Mouse (Mus musculus): ENCODE results near the gene Ppp4c. TPM values are rescaled to one million over a fixed set of nuclear protein-coding genes. Genes with fewer than 3 reads are reported as not detected.

The Ppp4c gene
- polyA plus RNA-seq, 1 experiment = 115 TPM

- Histone ChIP-seq H3K9me3 (no peaks in the 10 kb centered on the region), H3K36me3 (replicated peaks; ENCODE audit: low read length) (no peaks in the 10 kb centered on the region), H3K27me3 (replicated peaks) (peaks cover 4% of the 10 kb centered on the region), H3K4me3 (replicated peaks) (peak overlapping the region; percentile 82), H3K4me1 (peaks cover 24% of the 10 kb centered on the region)
- TF ChIP-seq FLI1 (IDR thresholded peaks at IDR 0.05; ENCODE audit: low read length) = no peak
- no peak for TF ChIP-seq GATA1 (IDR thresholded peaks at IDR 0.05; ENCODE audit: borderline replicate concordance, low read length)
Observed at GRCm38 (mm10) chr7:126746066-126746465, 46.2 kb downstream of the Ppp4c start.

GRCm38 (mm10) chr7:126741964-126742482 lies 50.3 kb downstream of the Ppp4c start:
- Histone ChIP-seq H3K36me3 (replicated peaks; ENCODE audit: low read length) (no peaks in the 10 kb centered on the region), H3K4me3 (replicated peaks) (no peak overlapping the region), H3K4me1 (peaks cover 21% of the 10 kb centered on the region), H3K9me3 (no peaks in the 10 kb centered on the region), H3K27me3 (replicated peaks) (peaks cover 20% of the 10 kb centered on the region)
- TF ChIP-seq FLI1 (IDR thresholded peaks at IDR 0.05; ENCODE audit: low read length) (no peak), GATA1 (IDR thresholded peaks at IDR 0.05; ENCODE audit: borderline replicate concordance, low read length) (no peak)

- Histone ChIP-seq H3K4me3 (replicated peaks) (no peak overlapping the region), H3K9me3 (no peaks in the 10 kb centered on the region), H3K36me3 (replicated peaks; ENCODE audit: low read length) (no peaks in the 10 kb centered on the region), H3K27me3 (replicated peaks) (peaks cover 20% of the 10 kb centered on the region), H3K4me1 (peaks cover 15% of the 10 kb centered on the region)
- TF ChIP-seq GATA1 (IDR thresholded peaks at IDR 0.05; ENCODE audit: borderline replicate concordance, low read length) (no peak), FLI1 (IDR thresholded peaks at IDR 0.05; ENCODE audit: low read length) (no peak)
Observed at GRCm38 (mm10) chr7:126741452-126741851, 50.8 kb downstream of the Ppp4c start.

- no peaks in the 10 kb centered on the region for H3K9me3 ChIP-seq
- TF ChIP-seq GATA1 (IDR thresholded peaks at IDR 0.05; ENCODE audit: borderline replicate concordance, low read length) = no peak
- no peak for TF ChIP-seq FLI1 (IDR thresholded peaks at IDR 0.05; ENCODE audit: low read length)
- peaks cover 10% of the 10 kb centered on the region for H3K4me1 ChIP-seq
- H3K27me3 ChIP-seq (replicated peaks) = peaks cover 21% of the 10 kb centered on the region
- H3K4me3 ChIP-seq (replicated peaks) = no peak overlapping the region
- no peaks in the 10 kb centered on the region for H3K36me3 ChIP-seq (replicated peaks; ENCODE audit: low read length)
Observed at GRCm38 (mm10) chr7:126740977-126741376, 51.3 kb downstream of the Ppp4c start.

GRCm38 (mm10) chr7:126740132-126740735 lies 52.1 kb downstream of the Ppp4c start:
- Histone ChIP-seq H3K36me3 (replicated peaks; ENCODE audit: low read length) (no peaks in the 10 kb centered on the region), H3K27me3 (replicated peaks) (peaks cover 23% of the 10 kb centered on the region), H3K9me3 (no peaks in the 10 kb centered on the region), H3K4me1 (peaks cover 9% of the 10 kb centered on the region; the same call in 1 of the 2 replicates), H3K4me3 (replicated peaks) (no peak overlapping the region)
- no peak for TF ChIP-seq GATA1 (IDR thresholded peaks at IDR 0.05; ENCODE audit: borderline replicate concordance, low read length)
- TF ChIP-seq FLI1 (IDR thresholded peaks at IDR 0.05; ENCODE audit: low read length) = no peak

GRCm38 (mm10) chr7:126739551-126739950 lies 52.7 kb downstream of the Ppp4c start:
- H3K27me3 ChIP-seq (replicated peaks) = peaks cover 25% of the 10 kb centered on the region

GRCm38 (mm10) chr7:126736122-126736521 lies 56.2 kb downstream of the Ppp4c start:
- Histone ChIP-seq H3K4me3 (replicated peaks) (no peak overlapping the region), H3K27me3 (replicated peaks) (peaks cover 24% of the 10 kb centered on the region), H3K36me3 (replicated peaks; ENCODE audit: low read length) (no peaks in the 10 kb centered on the region), H3K9me3 (no peaks in the 10 kb centered on the region), H3K4me1 (peaks cover 7% of the 10 kb centered on the region; the same call in 1 of the 2 replicates)
- TF ChIP-seq GATA1 (IDR thresholded peaks at IDR 0.05; ENCODE audit: borderline replicate concordance, low read length) (no peak), FLI1 (IDR thresholded peaks at IDR 0.05; ENCODE audit: low read length) (no peak)

More at GRCm38 (mm10) chr7:126739551-126739950, 52.7 kb downstream of the Ppp4c start:
- no peaks in the 10 kb centered on the region for H3K9me3 ChIP-seq
- TF ChIP-seq FLI1 (IDR thresholded peaks at IDR 0.05; ENCODE audit: low read length) = no peak
- TF ChIP-seq GATA1 (IDR thresholded peaks at IDR 0.05; ENCODE audit: borderline replicate concordance, low read length) = no peak
- H3K36me3 ChIP-seq (replicated peaks; ENCODE audit: low read length) = no peaks in the 10 kb centered on the region
- H3K4me3 ChIP-seq (replicated peaks) = no peak overlapping the region
- peaks cover 9% of the 10 kb centered on the region; the same call in 1 of the 2 replicates for H3K4me1 ChIP-seq

Other genes with a start within 250 kb of the Ppp4c start
- 22.3 and 46.6 TPM in 2 replicates for gene Eif3c, start 226.1 kb downstream of the Ppp4c start, polyA plus RNA-seq (2012; ENCODE audit: insufficient read depth, low replicate concordance)
- gene Apobr, start 207.6 kb downstream of the Ppp4c start, polyA plus RNA-seq (2012; ENCODE audit: insufficient read depth, low replicate concordance) = 30.2 TPM in 1 of 2 replicates, not detected in the other
- 8.9 and 21.3 TPM in 2 replicates for gene Cln3, start 206.7 kb downstream of the Ppp4c start, polyA plus RNA-seq (2012; ENCODE audit: insufficient read depth, low replicate concordance)
- 1.4 TPM in 1 of 2 replicates, not detected in the other for gene Il27, start 197.6 kb downstream of the Ppp4c start, polyA plus RNA-seq (2012; ENCODE audit: insufficient read depth, low replicate concordance)
- gene Nupr1, start 161.6 kb downstream of the Ppp4c start, polyA plus RNA-seq (2012; ENCODE audit: insufficient read depth, low replicate concordance) = 27.5 TPM in 1 of 2 replicates, not detected in the other
- gene Sgf29, start 143.2 kb downstream of the Ppp4c start, polyA plus RNA-seq (2012; ENCODE audit: insufficient read depth, low replicate concordance) = 31.0 and 69.1 TPM in 2 replicates
- 0.87 and 3.0 TPM in 2 replicates for gene Sult1a1, start 116.1 kb downstream of the Ppp4c start, polyA plus RNA-seq (2012; ENCODE audit: insufficient read depth, low replicate concordance)
- 185 and 696 TPM in 2 replicates for gene Bola2, start 97.1 kb downstream of the Ppp4c start, polyA plus RNA-seq (2012; ENCODE audit: insufficient read depth, low replicate concordance)
- 7.3 and 9.7 TPM in 2 replicates for gene Slx1b, start 96.7 kb downstream of the Ppp4c start, polyA plus RNA-seq (2012; ENCODE audit: insufficient read depth, low replicate concordance)
- 1,070 and 1,578 TPM in 2 replicates for gene Coro1a, start 84.7 kb downstream of the Ppp4c start, polyA plus RNA-seq (2012; ENCODE audit: insufficient read depth, low replicate concordance)
- 213 and 289 TPM in 2 replicates for gene Mapk3, start 32.9 kb downstream of the Ppp4c start, polyA plus RNA-seq (2012; ENCODE audit: insufficient read depth, low replicate concordance)
- gene Gdpd3, start 26.2 kb downstream of the Ppp4c start, polyA plus RNA-seq (2012; ENCODE audit: insufficient read depth, low replicate concordance) = 3.4 TPM in 1 of 2 replicates, not detected in the other
- gene Ypel3, start 15.5 kb downstream of the Ppp4c start, polyA plus RNA-seq (2012; ENCODE audit: insufficient read depth, low replicate concordance) = 284 and 689 TPM in 2 replicates
- gene Tbx6, start 11.0 kb downstream of the Ppp4c start, polyA plus RNA-seq (2012; ENCODE audit: insufficient read depth, low replicate concordance) = 3.0 and 15.0 TPM in 2 replicates
- 13.5 and 29.3 TPM in 2 replicates for gene Fam57b, start 5.2 kb upstream of the Ppp4c start, polyA plus RNA-seq (2012; ENCODE audit: insufficient read depth, low replicate concordance)
- not detected in 2 replicates for gene 4930451I11Rik, start 39.1 kb upstream of the Ppp4c start, polyA plus RNA-seq (2012; ENCODE audit: insufficient read depth, low replicate concordance)
- gene Doc2a, start 54.9 kb upstream of the Ppp4c start, polyA plus RNA-seq (2012; ENCODE audit: insufficient read depth, low replicate concordance) = 1.3 TPM in 1 of 2 replicates, not detected in the other
- gene Hirip3, start 69.5 kb upstream of the Ppp4c start, polyA plus RNA-seq (2012; ENCODE audit: insufficient read depth, low replicate concordance) = 9.3 and 60.8 TPM in 2 replicates
- gene Ino80e, start 69.9 kb upstream of the Ppp4c start, polyA plus RNA-seq (2012; ENCODE audit: insufficient read depth, low replicate concordance) = 823 and 1,411 TPM in 2 replicates
- 159 and 479 TPM in 2 replicates for gene Taok2, start 92.2 kb upstream of the Ppp4c start, polyA plus RNA-seq (2012; ENCODE audit: insufficient read depth, low replicate concordance)
- gene Tmem219, start 130.4 kb upstream of the Ppp4c start, polyA plus RNA-seq (2012; ENCODE audit: insufficient read depth, low replicate concordance) = 50.9 TPM in 2 replicates
- 26.4 and 59.2 TPM in 2 replicates for gene Kctd13, start 136.4 kb upstream of the Ppp4c start, polyA plus RNA-seq (2012; ENCODE audit: insufficient read depth, low replicate concordance)
- gene Asphd1, start 157.1 kb upstream of the Ppp4c start, polyA plus RNA-seq (2012; ENCODE audit: insufficient read depth, low replicate concordance) = not detected in 2 replicates
- gene Sez6l2, start 158.1 kb upstream of the Ppp4c start, polyA plus RNA-seq (2012; ENCODE audit: insufficient read depth, low replicate concordance) = 1.7 and 2.0 TPM in 2 replicates
- 105 and 211 TPM in 2 replicates for gene Cdipt, start 183.4 kb upstream of the Ppp4c start, polyA plus RNA-seq (2012; ENCODE audit: insufficient read depth, low replicate concordance)
- 1.8 TPM in 1 of 2 replicates, not detected in the other for gene Cdiptos, start 183.6 kb upstream of the Ppp4c start, polyA plus RNA-seq (2012; ENCODE audit: insufficient read depth, low replicate concordance)
- 39.1 and 72.4 TPM in 2 replicates for gene Mvp, start 222.1 kb upstream of the Ppp4c start, polyA plus RNA-seq (2012; ENCODE audit: insufficient read depth, low replicate concordance)
- 4.2 TPM in 1 of 2 replicates, not detected in the other for gene Pagr1b, start 224.0 kb upstream of the Ppp4c start, polyA plus RNA-seq (2012; ENCODE audit: insufficient read depth, low replicate concordance)
- 15.8 and 94.8 TPM in 2 replicates for gene Pagr1a, start 224.9 kb upstream of the Ppp4c start, polyA plus RNA-seq (2012; ENCODE audit: insufficient read depth, low replicate concordance)
- gene Gm42742, start 228.6 kb upstream of the Ppp4c start, polyA plus RNA-seq (2012; ENCODE audit: insufficient read depth, low replicate concordance) = 164 and 252 TPM in 2 replicates
- 0.68 and 3.9 TPM in 2 replicates for gene Prrt2, start 228.7 kb upstream of the Ppp4c start, polyA plus RNA-seq (2012; ENCODE audit: insufficient read depth, low replicate concordance)
- 324 and 1,017 TPM in 2 replicates for gene Maz, start 234.5 kb upstream of the Ppp4c start, polyA plus RNA-seq (2012; ENCODE audit: insufficient read depth, low replicate concordance)
- gene Kif22, start 250.0 kb upstream of the Ppp4c start, polyA plus RNA-seq (2012; ENCODE audit: insufficient read depth, low replicate concordance) = 6.8 and 18.0 TPM in 2 replicates